Mouse (Mus musculus): Measurements from ENCODE around the gene Gm33543.

Gene Gm33543

DNA sequence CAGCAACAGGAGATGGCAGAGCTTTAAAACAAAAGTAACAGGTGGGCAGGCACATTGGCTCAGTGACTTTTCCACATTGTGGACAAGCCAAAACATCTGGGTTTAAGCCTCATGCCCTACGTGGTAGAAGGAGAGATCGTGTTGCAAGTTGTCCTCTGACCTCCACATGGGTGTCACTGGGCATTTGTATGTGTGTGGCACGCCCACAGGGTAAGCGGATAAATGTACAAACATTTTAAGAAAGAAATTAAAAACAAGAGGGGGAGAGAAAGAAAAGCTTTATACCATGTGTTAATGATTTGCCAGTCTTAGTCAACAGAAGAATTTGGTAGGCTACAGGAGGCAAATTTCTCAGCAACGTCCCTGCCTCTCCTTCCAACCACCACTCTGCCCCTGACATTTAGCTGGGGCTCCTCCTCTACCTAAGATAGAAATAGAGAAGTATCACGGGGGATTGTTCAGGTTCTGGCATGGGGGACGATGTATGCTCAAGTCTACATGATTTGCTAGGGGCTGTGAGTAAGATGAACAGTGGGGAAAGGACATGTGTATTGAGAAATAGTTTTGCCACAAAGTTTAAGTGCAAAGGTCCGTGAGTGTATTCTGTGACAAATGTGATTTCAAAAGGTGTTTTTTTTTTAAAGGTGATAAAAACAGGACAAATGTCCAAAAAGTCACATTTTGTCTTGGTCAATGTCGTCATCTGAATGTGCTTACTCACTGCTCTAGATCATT is 6.0 kb downstream of the Gm33543 start:
- no peak for DNase-seq (ENCODE audit: low read depth)

GRCm38 (mm10) chr10:95830891-95831290 is 11.8 kb downstream of the Gm33543 start:
- DNase-seq (ENCODE audit: low read depth), result no peak

DNA sequence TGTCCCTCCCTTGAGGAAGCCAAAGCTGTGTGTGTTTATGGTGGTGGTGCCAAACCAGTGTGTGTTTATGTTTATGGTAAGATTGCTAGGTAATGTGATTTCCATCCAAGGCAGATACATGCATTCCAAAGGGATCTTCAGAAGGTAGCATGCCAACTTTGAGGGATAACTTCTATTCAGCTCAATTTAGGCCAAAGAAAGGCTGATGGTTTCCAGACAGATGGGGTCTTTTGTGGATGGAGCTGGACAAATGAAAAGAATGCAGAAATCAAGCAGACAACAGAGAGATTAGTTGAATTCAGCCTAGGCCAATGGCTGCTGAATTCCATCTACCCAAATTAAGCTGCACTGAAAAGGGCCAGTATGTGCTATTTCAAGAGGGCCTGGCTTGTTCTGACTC is 13.3 kb downstream of the Gm33543 start:
- no peak for DNase-seq (ENCODE audit: low read depth)

GRCm38 (mm10) chr10:95828374-95828773 is 14.4 kb downstream of the Gm33543 start:
- no peak for DNase-seq (ENCODE audit: low read depth)

DNA sequence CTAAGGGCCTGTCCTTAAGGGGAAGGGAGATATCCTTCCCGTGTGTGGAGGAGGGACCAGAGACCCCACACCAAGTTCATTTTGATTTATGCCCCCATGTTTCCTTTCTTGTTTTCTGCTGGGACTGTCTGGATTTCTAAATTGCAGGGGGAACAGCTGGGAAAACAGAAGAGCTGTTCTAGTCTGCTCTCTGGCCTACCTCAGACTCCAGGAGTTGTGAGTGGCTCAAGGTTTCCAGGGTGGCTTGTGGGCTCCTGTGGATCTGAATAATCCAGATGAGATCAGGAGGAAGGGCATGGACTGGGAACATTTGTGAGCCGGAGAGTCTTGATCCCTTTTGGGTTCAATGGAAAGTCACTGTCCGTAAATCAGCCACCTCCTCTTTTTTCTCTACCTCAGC is 17.1 kb downstream of the Gm33543 start:
- DNase-seq (ENCODE audit: low read depth), result no peak

DNA sequence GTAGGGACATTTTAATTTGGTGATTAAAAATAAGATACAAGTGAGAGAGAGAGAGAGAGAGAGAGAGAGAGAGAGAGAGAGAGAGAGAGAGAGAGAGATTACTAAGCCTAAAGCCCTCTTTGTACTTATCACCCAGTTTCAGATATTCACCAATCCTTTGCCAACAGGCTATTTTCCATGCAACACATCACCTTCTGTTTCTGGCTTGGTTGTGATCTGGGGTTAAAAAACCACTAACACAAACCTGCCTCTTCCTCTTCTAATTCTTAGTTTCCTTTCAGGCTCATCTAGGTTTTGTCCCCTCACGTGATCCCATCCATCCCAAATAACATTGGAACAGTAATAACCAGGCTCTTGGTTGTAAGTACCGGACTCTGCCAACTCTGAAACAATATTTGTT is 24.2 kb downstream of the Gm33543 start:
- DNase-seq (ENCODE audit: low read depth), result no peak

- no peak for DNase-seq (ENCODE audit: low read depth)
These were observed 25.1 kb downstream of the Gm33543 start for GRCm38 (mm10) chr10:95817419-95818161.

GRCm38 (mm10) chr10:95814351-95814750 is 28.4 kb downstream of the Gm33543 start:
- DNase-seq (ENCODE audit: low read depth), result no peak

DNA sequence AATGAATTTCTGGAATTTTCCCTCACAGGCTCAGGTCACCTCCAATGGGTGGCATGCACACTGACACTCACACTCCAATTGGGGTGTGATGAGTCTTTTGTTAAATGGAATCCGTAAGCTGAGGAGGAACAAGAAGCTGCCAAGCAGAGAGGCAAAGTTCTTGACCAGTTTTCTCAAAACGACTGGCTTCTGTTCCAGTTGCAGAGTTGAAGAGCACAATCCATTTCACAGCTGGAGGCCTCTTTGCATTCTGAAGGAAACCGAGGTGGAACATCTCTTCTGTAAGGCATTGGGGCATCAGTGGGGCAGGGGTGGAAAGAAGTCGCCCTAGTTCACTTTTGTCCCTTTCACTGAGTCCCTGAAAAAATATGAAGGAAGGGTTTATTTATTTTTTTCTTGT is 30.9 kb downstream of the Gm33543 start:
- DNase-seq (ENCODE audit: low read depth), result no peak

DNA sequence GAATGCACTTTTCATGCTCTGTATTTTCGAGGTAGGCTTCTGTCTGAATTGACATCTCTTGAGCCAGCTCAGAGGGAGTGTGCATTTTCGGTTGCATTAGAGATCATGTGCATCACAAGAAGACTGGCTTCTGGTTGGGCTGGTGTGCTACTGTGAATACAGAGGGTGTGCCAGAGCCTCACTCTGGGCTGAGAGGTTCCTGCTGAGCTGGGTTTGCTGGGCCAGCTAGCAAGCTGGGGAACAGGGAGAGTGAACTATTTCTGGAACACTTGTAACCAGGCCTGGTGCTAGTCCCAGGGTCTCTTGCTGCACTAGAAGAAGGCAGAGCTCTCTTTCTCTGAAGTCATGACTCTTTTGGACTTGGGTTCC is 41.3 kb downstream of the Gm33543 start:
- no peak for DNase-seq (ENCODE audit: low read depth)

GRCm38 (mm10) chr10:95800693-95801442 is 41.9 kb downstream of the Gm33543 start:
- no peak for DNase-seq (ENCODE audit: low read depth)

DNA sequence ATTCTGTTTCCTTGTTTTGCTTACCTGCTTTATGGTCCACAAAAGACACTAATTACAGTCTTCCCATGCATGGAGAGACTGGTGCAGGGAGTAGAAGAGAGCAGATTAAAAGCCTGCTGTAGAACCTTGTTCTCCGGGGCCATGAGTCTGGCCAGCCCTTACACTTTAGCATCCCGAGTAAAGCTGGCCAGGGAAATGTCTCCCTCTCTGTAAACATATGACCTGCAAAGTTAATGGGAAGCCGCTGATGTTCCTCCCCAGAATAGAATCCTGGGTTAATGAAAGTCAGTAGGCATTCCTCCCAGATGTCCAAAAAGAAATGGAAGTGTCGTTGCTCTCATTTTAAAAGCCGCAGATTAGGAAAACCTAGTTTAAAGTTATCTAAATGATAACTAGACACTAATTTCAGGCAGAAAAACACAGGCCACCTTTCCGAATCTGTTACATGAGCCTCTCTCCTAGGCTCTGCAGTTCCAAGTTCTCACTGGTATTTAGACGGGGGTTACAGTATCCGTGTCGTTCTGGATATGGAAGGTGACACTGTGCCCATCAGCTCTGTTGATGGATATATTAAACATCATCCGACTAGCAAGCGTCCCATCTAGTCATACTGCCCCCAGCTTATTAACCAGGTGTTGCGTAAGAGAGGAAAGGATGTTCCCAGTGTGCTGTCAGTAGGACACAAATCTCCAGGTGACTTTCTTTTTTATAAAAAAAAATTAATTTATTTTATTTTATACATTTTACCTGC is 44.9 kb downstream of the Gm33543 start:
- DNase-seq (ENCODE audit: low read depth), result no peak

- no peak for DNase-seq (ENCODE audit: low read depth)
These were observed 47.2 kb downstream of the Gm33543 start for GRCm38 (mm10) chr10:95795500-95795899.

GRCm38 (mm10) chr10:95794706-95795105 is 48.0 kb downstream of the Gm33543 start:
- no peak for DNase-seq (ENCODE audit: low read depth)

GRCm38 (mm10) chr10:95791427-95791804 is 51.3 kb downstream of the Gm33543 start:
- DNase-seq (ENCODE audit: low read depth), result no peak

GRCm38 (mm10) chr10:95790771-95791426 is 51.8 kb downstream of the Gm33543 start:
- DNase-seq (ENCODE audit: low read depth), result no peak

- DNase-seq (ENCODE audit: low read depth), result no peak
These were observed 55.6 kb downstream of the Gm33543 start for GRCm38 (mm10) chr10:95787176-95787575.

DNA sequence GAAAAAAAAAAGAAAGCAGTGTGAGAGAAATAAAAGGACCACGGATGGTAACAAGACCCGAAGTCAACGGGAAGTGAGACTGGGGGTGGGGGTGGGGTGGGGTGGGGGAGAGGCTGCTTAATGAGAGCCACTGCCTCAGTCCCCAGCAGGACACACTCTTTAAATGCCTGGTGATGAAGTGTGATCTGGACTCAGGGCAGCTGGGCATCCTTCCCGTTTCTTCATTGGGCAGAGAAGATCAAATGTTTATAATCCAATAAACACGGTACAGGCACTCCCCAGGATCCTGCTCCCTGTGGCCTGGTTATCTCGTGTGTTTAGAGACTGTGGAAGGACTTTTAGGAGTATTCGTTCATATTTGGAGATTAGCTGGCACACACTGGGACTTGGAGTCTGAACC is 57.9 kb downstream of the Gm33543 start:
- DNase-seq (ENCODE audit: low read depth), result no peak

- peak; percentile 58 for DNase-seq (ENCODE audit: low read depth)
These were observed 61.7 kb downstream of the Gm33543 start for GRCm38 (mm10) chr10:95780881-95781600.

GRCm38 (mm10) chr10:95779801-95780385 is 62.8 kb downstream of the Gm33543 start:
- peak; percentile 73 for DNase-seq (ENCODE audit: low read depth)

DNA sequence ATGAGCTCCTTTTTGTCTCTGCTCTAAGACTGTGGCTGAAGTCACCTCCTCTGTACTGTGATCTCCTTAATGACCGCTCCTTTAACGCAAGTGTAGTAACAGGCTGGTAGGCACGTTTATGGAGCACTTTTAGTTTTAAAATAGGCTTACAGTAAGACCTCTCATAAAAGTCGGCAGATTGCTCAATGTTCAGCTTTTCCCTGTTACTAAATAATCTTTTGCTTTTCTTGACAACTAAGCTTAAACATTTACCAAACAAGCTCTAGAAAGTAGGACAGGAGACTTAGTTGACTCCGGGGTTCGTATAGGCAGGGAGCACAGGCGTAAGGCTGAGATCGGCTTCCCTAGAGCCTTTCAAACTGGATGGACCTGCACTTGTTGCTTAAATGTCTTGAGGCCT is 64.1 kb downstream of the Gm33543 start:
- DNase-seq (ENCODE audit: low read depth), result no peak
